Mouse (Mus musculus) right cerebral cortex, postnatal 14 days (tissue): ENCODE measurements around the gene Gm815.

Experiments used
- DNase-seq: peaks from one replicate; pipeline ENCODE4 v3.0.0; 2022

The Gm815 gene

DNA sequence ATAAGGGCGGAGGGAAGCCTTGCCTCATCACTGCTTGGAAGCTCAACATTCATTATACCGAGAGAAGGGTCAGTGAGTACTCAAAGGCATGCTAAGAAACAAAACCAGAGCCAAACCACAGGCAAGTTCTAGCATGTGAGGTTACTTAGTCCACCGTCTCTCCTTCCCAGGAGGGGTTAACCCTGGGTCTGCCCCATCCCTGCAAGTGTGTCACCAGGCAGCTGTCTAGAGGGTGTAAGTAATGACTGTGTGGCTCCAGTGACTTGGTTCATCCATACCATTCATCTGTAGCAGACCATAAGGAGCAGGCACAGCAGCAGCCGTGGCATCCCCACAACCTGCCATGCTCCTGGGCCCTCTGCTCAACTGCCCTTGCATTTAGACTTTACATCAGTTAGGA lies 5.8 kb upstream of the Gm815 start:
- DNase-seq = no peak

- no peak for DNase-seq
Measured at GRCm38 (mm10) chr19:26881866-26882427, 3.7 kb upstream of the Gm815 start.

DNA sequence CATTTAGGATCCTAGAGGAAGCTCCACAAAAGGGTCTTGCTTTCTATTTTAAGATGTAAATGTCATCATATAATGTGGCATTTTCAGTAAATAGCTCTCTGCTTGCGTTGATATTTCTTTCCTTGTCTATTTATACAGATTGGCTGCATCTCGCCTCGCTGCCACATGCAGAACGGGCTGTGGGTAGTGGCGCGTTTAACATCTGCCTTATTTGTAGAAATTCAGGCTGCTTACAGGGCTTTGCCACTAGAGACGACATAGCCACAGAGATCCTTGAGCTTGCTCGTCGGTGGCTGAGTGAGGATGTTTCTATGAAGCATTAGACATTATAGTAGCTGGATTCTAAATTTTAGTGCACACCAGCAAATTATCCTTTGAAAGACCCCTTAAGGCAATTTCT lies 2.5 kb downstream of the Gm815 start:
- peak; percentile 47 for DNase-seq

GRCm38 (mm10) chr19:26891306-26891964 lies 5.8 kb downstream of the Gm815 start:
- DNase-seq = peak; percentile 30

- no peak for DNase-seq
Measured at GRCm38 (mm10) chr19:26892861-26893260, 7.2 kb downstream of the Gm815 start.

- DNase-seq = no peak
Measured at GRCm38 (mm10) chr19:26902162-26902561, 16.5 kb downstream of the Gm815 start.

- DNase-seq = no peak
Measured at GRCm38 (mm10) chr19:26914245-26914644, 28.6 kb downstream of the Gm815 start.

DNA sequence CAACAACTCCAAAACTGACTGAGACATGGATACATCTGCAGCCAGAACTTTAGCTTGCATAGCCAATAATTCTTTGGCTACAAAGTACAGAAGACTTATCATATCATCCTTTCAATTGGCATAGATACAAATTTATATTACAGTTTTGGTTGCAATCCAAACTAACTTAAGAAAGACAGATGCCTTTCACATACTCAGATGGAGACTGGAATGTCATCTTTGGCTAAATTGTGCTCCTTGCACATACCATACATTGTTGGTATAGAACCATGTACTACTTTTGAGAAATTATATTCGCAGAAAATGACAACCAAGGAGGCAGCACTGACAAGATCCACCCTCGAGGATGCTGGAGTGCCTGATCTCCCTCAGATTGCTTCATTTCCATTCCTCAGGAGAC lies 35.1 kb downstream of the Gm815 start:
- no peak for DNase-seq

- no peak for DNase-seq
Measured at GRCm38 (mm10) chr19:26930295-26931283, 44.9 kb downstream of the Gm815 start.

- DNase-seq = no peak
Measured at GRCm38 (mm10) chr19:26934186-26934585, 48.5 kb downstream of the Gm815 start.
